Mouse (Mus musculus): ENCODE data around the gene Cog5.

The Cog5 gene

DNA sequence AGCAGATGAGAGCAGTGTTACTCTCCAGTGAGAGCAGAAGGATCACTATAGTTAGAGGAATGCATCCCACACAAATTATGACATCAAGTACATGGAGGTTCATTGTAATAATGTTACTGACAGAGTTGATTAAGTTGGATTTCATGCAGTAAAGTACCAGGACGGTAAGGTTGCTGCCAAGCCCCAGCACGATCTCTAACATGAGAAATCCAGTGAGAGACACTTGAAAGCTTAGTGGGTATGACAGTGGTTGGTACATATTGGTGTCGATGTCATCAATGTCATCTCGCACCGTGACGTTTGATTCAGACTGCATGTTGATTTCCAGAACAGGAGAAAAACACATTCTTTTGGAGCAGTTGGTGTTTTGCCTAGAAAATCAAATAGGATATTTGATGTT lies 55.0 kb downstream of the Cog5 start:
- no peak for ATAC-seq (ENCODE audit: low TSS enrichment)

DNA sequence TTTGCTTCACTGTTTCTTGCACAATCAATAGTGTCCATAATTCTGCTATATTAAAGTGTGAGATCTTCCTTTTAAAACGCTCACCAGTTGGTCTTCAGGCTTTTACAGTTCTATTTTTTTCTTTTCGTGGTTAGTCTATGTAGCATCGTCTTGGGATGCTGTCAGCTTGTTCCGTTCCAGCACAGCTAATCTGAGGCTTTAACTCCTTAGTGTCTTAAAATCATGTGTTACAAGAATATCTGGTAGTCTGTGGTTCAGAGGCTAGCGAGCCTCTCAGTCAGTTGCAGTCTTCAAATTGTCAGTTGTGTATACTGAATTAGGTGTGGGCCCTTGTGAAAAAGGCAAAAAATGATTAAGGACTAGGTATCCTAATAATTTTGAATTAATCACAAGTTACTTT lies 57.6 kb downstream of the Cog5 start:
- peak; percentile 32; the same call in 1 of the 2 replicates for ATAC-seq (ENCODE audit: low TSS enrichment)

DNA sequence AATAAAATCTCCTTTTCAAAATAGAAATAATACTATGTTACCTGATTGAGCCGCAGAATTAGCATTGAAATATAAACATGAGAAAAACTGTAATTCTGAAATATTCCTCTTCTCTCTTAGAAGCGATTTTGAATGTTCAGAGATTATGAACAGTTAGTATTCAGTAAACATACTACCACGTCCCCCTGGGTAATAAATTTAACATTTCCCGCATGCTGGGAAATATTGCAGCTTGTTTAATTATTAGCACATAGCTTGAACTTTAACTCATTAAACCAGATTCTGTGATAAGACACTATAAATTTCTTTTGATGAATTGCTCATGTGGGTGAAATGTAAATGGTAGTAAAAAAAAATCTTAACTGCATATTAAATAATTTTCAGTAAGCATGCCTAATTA lies 58.1 kb downstream of the Cog5 start:
- ATAC-seq (ENCODE audit: low TSS enrichment): no peak

DNA sequence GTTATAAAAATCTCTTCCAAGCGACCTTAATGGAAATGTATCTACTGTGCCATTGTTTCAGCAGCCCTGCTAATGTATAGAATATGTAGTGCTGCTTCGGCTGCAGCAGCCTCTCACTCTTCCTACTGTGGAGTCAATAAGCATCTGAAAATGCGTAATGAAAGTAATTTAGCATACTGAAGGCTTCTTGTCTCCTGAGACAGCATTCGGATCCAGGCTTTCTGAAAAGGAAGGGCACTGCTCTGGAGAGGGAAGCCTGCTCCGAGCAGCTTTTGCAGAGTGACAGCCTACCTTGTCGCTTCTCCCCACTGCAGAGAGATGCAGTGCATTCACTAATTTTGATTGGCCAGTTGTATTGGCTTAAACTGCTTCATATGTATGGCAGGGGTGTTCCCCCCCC lies 58.9 kb downstream of the Cog5 start, which contains the start of gene Gpr22:
Gpr22 (minus strand) TSS at position 348 of the 400 bp plus-strand sequence.
- ATAC-seq (ENCODE audit: low TSS enrichment): peak; percentile 90

DNA sequence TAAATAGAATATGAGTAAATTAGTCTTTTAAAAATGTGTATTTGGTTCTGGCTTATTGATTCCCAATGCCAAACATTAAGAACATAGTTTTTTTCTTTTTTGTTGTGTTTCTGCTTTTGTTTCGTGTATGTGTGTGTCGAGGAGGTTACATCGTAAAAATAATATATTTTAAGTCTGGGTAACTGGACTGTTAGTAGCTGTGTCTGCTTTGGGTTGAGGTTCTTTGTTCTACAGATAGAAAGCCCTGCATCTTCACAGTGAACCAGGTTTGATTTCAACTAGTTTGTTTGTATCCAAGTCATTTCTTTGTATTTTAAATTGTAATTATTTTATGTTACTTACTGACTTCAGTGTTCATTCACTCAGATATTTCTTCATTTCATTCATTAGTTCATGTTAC lies 59.4 kb downstream of the Cog5 start:
- no peak for ATAC-seq (ENCODE audit: low TSS enrichment)

DNA sequence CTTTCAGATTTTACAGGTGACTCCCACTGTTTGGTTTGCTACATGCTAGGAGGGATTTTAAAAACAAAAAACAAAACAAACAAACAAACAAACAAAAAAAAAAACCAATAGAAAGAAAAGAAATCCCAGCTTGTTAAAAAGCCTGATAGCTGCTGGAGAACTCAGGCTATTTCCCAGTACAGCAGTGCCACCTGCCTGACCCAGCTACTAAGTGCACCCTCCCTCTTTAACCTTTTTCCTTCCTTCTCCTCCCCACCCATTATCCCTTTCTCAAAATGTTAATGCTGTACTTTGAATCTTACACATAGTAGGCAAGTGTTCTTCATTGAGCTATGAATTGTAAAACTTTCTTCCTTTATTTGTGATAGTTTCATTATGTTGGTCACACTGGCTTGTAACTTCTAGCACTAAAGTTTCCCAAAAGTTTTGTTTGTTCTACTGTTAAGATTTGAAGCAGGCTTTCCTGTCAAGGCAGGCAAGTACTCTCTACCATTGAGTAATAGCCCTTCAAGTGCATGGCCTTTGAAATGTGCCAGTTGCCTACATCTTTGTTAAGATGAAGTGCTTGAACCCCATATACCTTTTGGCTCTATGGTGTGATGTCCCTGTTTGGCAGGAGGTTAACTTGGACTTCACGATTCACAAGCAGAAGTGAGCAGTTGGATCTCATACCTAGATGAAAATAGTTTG lies 65.1 kb downstream of the Cog5 start:
- no peak for ATAC-seq (ENCODE audit: low TSS enrichment)

DNA sequence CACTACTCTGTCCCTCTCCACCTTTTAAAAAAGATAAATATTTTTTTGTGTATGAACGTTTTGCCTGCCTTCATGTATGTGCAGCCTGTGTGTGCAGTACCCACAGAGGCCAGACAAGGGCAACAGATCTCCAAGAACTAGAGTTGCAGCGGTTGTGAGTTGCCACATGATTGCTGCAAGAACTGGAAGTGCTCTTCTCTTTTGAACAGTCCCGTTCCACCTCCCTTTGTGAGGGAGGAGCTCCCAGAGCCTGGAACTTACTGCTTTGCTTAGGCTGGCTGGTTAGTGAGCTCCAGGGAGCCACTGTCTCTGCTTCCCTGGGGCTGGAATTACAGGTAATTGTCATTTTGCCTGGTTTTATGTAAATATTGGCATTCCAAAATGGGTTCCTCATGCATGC lies 69.9 kb downstream of the Cog5 start:
- ATAC-seq (ENCODE audit: low TSS enrichment): no peak

DNA sequence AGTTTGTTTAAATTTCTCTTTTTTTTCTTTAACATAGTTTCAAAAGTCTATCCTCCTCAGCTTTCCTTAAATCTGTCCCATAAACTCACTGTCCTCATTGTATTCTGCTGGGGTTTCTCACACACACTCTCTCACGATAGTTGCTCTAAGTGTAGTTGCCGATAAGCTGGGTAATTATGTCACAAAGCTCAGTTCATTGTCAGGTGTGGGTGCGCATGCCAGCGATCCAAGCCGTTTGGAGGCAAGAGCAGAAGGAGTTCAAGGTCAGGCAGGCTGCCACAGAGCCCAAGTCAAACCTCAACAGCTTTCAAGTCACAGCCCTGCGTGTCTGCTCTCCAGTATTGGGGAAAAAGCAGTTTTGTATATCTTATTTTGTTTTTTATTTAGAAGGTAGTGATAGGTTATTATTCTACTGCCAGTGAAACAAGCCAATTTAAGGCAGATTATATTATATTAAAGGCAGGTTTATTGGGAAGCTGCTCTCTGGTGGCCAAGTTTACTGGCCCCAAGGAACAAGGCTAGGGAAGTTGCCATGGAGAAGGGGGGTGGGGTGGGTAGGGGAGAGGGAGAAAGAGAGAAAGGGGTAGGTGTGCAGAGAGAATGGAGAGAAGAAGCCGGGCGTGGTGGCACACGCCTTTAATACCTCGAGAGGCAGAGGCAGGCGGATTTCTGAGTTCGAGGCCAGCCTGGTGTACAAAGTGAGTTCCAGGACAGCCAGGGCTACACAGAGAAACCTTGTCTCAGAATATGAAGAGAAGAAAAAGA lies 71.0 kb downstream of the Cog5 start:
- ATAC-seq (ENCODE audit: low TSS enrichment): no peak

DNA sequence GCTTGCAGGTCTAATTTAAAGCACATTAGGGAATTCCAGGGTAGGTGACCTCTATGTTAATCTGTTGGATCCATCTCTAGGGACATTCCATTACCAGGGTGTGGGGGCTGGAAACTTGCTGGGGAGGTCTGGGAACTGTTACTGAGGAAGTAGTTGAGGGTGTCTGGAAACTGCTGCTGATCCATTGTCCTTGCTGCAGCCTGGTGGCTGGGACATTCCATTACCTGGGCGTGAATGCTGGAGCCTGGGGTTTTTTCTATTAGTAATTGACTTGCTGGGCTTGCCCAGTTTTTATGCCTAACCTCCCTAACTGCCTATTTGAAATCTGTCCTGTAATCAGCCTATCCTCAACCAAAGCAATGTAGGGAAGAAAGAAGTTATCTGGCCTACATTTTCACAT lies 72.0 kb downstream of the Cog5 start:
- ATAC-seq (ENCODE audit: low TSS enrichment): no peak

DNA sequence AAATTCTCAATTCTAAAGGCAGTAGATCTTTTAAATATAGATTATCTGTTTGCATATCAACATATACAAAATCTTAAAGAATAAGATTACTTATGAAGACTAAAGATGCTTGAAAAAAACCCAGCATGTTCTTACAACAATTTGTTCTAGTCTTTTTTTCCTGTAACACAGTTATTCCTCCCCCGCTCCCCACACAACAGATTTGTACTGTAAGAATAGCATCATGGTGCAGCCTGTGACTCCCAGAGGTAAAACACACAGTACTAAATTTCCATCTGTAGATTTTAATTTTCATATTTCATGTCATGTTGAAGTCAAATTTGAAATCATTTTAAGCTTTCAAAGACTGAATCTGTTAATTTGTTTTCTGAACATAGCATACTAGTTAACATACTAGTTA lies 75.5 kb downstream of the Cog5 start:
- peak; percentile 89 for ATAC-seq (ENCODE audit: low TSS enrichment)

DNA sequence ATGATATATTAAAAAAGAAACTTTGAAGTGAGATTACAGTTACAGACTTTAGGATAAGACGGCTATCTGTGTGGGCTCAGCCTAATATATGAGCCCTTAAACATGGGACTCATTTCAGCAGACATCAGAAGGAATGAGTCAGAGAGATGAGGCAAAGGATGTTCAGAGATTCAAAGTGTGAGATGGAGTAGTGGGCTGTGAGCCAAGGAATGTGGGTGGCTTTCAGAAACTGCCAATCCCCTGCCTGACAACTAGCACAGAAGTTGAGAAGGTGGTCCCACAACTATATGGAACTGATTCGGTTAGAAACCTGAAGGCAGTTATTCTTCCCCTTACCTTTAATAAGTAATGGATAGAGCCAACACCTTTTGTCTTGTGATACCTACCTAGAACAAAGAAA lies 79.9 kb downstream of the Cog5 start:
- ATAC-seq (ENCODE audit: low TSS enrichment): no peak

DNA sequence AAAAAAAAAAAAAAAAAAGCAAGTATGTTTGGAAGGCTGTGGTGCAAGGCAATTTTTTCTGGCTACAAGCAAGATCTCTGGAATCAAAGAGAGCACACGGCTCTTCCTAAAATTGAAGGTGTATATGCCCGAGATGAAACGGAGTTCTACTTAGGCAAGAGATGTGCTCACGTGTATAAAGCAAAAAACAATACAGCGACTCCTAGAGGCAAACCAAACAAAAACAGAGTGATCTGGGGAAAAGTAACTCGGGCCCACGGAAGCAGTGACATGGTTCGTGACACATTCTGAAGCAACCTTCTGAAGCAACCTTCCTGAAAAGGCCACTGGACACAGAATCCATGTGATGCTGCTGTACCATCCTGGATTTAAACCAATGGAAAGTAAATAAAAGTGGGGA lies 92.6 kb downstream of the Cog5 start:
- no peak for ATAC-seq (ENCODE audit: low TSS enrichment)

DNA sequence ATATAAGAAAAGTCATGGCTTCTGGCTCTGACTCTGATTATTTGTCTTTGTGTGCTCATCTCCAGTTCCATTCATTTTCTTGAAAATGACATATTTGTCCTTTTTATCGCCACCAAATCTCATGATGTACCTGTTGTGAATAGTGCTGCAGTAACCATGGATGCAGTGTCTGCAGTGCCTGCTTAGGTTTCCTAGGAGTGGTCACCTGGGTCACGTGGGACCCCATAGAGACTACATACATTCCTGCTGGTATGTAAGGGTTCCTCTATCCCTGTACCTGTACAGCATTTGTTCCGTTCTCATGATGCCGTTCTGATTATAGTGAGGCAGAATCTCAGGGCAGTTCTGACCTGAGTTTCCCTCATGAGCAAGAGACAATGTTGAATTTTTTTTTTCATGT lies 95.2 kb downstream of the Cog5 start:
- ATAC-seq (ENCODE audit: low TSS enrichment): no peak

DNA sequence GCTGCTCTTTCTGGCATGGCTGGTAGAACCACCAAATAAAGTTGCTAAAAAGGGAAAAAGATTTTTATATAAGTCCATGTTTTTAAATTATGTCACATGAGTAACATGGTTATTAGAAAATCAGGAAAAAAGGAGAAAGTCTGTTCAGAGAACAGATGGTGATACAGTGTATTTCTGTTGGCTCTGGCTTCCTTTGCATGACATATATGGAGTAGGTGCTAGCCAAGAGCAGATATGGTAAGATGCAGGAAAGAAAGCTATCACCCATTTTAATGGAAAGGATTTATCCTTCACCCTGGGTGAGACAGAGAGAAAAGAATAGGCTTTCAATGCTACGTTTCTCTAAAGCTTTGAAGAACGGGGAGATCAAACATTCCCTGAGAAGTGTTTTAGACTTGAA lies 99.8 kb downstream of the Cog5 start:
- peak; percentile 31; the same call in 1 of the 2 replicates for ATAC-seq (ENCODE audit: low TSS enrichment)

DNA sequence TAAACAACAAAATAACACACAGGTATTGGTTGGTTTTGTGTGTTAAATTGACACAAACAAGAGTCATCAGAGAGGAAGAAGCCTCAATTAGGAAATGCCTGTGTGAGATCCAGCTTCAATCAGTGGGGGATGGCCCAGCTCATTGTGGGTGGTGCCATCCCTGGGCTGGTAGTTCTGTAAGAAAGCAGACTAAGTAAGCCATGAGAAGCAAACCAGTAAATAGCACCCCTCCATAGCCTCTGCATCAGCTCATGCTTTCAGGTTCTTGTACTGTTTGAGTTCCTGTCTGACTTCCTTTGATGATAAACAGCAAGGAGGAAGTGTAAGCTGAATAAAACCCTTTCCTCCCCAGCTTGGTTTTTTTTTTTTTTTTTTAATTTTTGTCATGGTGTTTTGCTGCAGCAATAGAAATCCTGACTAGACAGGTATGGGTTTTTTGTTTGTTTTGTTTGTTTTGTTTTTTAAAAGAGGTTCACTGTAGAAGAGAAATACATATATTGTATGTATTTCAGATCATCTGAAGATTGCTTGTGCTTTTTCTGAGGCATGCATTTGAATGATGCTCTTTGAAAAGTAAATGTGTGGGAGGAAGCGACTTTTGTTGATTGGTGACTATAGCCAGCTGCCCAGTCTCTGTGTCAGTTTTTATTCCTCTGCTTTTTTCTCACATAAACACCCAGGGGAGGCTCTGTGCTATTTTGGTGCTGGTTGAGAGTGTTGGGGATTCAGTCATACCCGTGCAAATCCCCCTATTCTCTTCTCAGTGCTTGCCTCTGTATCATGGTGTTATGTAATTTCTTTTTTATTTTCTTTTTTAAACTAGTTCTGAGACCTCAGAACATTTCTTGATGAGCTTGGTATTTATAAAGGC lies 101.5 kb downstream of the Cog5 start:
- peak; percentile 94 for ATAC-seq (ENCODE audit: low TSS enrichment)

DNA sequence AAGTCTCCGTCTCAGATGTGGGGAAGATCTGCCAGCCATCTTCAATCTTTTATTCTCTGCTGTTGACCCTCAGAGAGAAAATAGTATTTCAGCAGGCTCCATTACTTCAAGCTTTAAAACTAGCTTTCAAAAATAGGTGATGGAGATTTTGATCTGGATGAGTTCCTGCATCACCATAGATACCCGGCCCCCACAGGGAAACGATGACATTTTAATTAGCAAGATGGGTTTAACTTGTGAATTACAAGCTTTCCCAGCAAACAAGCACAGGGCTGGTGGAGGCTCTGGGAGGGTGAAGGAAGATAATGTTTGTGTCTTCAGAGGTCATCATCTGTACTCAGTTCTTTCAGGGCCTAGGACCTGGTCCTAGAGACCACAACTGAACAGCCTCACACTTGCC lies 118.9 kb downstream of the Cog5 start:
- peak; percentile 89 for ATAC-seq (ENCODE audit: low TSS enrichment)

DNA sequence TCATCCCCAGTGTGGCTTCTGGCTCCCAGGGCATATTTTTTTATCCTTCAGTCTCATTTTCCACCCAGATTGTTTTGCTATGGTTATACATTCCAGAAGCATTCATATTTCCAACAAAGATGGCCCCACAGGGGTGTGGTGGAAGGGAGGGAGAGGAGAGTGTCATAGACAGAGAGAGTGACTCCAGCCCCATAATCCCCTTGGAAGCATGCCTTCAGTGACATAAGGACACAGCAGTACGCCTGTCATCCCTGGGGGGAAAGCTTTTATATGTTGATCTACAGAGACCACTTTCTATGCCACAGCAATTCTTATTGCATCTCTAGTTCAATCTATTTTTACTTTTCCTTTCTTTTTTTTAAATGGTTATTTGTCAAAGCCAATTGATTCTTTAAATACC lies 129.6 kb downstream of the Cog5 start:
- ATAC-seq (ENCODE audit: low TSS enrichment): no peak

DNA sequence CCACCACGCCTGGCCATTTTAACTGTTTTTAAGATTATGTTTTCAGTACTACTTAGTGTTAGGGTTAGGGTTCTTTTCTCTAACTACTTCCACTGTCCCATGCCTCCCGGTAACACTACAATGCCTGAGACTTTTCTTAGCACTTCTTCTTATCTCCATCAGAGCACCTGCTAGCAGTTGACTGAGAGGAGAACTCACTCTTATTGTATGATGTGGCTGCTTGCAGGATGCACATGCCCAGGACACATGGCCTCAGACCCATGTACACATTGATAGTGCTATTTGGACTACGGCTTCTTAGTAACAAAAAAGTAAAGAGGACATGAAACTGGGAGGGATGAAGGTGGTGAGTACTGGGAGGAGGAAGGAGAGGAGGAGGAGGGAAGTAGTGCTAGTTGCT lies 133.9 kb downstream of the Cog5 start:
- ATAC-seq (ENCODE audit: low TSS enrichment): no peak

DNA sequence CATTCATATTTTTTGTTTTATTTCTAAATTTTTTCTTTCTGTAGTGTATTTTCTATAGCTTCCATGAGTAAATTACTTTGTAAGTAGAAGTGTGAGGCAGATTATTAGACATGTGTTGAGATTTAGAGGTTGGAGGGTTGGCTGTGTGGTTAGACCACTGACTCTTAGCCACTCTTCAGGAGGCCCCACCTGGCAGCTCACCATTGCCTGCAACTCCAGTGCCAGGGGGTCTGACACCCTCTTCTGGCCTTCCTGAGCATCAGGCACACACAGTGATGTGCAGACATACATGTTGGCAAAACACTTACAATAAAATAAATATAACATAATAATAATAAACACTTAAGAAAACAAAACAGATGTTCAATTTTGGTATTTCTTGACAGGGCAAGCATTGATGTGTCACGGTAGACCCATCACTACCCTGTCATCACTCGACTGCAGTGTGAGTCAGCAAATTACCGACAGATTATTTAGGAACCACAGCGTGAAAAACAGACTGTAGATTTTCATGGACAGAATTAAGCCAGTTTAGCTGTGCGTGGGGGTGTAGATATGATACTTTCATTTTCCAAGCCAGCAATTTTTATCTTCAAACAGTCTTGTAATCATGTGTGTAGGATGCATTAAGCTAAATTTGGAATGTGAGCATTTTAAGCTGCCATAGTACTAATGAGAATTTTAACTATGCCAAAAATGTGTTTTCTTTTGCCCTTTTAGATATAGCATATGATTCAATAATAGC lies 151.9 kb downstream of the Cog5 start:
- ATAC-seq (ENCODE audit: low TSS enrichment): peak; percentile 47

DNA sequence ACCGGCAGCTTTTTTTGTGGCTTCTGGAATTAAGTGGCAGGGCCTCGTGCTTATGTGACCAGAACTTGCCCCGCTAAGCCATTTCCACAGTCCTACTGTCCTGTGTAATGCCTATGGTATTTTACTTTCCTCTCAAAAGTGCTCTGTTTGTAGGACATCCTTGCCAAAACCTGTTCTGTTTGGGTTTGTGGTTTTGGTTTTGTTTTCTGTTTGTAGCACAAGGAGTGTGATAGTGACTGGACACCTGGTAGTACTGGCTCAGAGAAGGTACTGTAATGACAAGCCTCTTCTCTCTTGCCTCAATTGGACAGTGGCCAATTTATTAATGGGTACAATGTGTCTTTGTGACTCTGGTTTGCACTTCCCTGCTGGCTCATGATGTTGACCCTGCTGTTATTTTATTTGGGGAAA lies 163.4 kb downstream of the Cog5 start:
- no peak for ATAC-seq (ENCODE audit: low TSS enrichment)

DNA sequence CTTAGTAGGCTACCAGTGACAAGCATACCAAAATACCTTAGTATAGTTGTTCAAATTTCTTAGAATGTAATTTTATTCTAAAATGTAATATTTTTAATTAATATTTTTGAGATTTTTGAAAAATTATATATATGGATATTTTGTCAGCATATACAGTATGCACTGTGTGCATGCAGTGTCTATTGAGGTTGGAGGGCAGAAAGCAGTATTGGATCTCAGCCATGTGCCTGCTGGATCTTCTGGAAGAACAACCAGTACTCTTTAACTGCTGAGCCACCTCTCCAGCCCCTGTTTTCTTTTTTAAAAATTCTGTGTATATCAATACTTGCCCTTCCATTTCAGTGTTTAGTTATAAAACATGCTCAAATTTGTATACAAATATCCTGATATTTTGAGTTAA lies 164.4 kb downstream of the Cog5 start:
- no peak for ATAC-seq (ENCODE audit: low TSS enrichment)

DNA sequence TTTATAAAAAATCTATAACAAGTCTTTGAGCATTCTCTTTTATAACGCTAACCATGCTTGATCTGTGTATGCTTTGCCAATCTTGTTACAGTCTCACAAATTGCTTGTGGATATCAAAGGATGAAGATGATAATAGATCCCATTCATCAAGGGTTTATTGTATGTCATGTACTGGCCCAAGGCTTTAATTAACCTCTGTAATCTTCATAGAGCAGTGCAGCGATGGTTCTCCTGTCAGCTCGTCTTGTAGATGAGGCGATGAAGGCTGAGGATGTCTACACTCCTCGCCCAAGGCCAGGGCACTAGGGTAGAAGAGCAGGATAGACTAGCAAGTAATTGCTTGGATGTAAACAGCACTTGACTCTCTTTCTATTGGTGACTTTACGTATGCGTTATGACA lies 164.9 kb downstream of the Cog5 start:
- ATAC-seq (ENCODE audit: low TSS enrichment): no peak
